Mouse (Mus musculus): ENCODE measurements around the gene Zfp936. TPM values are rescaled to one million over a fixed set of nuclear protein-coding genes. Genes with fewer than 3 reads are reported as not detected.
"Not testable (repeated sequence)": the region's sequence is repeated elsewhere in the genome, so short reads cannot be mapped to it uniquely, and the experiment has no call there.

The Zfp936 gene
- polyA plus RNA-seq, 1 experiment from 2014 or later, result not detected

DNA sequence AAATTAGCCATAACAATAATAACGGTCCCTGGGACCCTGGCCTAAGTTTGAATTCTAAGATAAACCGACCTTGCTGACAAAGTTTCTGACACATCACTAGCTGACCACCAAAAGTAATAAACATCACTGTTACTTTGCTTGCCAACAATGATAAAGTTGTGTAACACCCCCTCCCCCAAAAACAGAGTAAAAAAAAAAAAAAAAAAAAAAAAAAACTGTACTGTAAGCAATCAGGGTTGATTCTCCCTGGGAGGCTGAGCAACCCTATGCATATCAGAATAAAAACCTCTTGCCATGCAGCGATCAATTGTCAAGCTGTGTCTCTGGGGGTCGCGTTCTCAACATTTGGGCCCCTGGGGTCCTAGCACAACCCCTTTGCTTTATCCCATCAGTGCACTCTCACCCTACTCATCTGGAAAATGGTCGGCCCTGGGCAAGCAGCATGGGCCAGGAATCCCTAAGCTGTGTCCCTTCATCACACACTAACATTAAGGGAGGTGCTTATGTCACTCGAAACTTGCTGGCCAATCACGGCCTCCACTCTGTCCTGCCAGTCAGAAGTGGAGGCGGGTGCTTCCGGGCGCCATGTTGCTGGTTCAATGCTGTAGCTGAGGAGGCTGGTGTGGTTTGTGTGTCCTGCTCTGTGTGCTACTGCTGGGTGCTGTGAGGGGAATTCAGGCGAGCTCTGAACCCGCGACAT is 63.1 kb downstream of the Zfp936 start:
- no peaks in the 10 kb centered on the region for H3K36me3 ChIP-seq (replicated peaks; ENCODE audit: insufficient read depth, low read length)
- H3K4me3 ChIP-seq (ENCODE audit: low read depth, low read length), result no peak overlapping the region
- H3K9me3 ChIP-seq (ENCODE audit: low read length), result peaks cover 7% of the 10 kb centered on the region; the same call in 1 of the 2 replicates
- ATAC-seq (no peak), DNase-seq (no peak)
- H3K27me3 ChIP-seq (ENCODE audit: insufficient read depth, low read length), result no peaks in the 10 kb centered on the region
- H3K4me2 ChIP-seq (ENCODE audit: low read depth, low read length), result no peak overlapping the region
- H3K4me1 ChIP-seq (ENCODE audit: insufficient read depth), result no peaks in the 10 kb centered on the region
- H3K9ac ChIP-seq (replicated peaks), result no peak overlapping the region
- H3K27ac ChIP-seq (ENCODE audit: low read depth), result no peak overlapping the region
- TF ChIP-seq EP300 (IDR thresholded peaks at IDR 0.05; ENCODE audit: low read depth), result no peak
- no peak for TF ChIP-seq CTCF (IDR thresholded peaks at IDR 0.05; ENCODE audit: low read depth)
- 82% methylated on average over 14 of the region's 14 CpGs for WGBS (ENCODE audit: insufficient replicate concordance)

DNA sequence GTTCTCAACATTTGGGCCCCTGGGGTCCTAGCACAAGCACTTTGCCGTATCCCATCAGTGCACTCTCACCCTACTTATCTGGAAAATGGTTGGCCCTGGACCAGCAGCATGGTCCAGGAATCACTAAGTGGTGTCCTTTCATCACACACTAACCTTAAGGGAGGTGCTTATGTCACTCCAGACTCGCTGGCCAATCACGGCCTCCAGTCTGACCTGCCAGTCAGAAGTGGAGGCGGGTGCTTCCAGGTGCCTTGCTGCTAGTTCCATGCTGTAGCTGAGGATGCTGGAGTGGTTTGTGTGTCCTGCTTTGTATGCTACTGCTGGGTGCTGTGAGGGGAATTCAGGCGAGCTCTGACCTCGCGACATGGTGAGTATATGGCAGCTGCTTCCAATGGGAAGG is 99.8 kb downstream of the Zfp936 start:
- not testable (repeated sequence) for DNase-seq; H3K9ac ChIP-seq (replicated peaks); H3K4me1 ChIP-seq (ENCODE audit: insufficient read depth); H3K9me3 ChIP-seq (ENCODE audit: low read length); H3K4me2 ChIP-seq (ENCODE audit: low read depth, low read length); ATAC-seq; H3K27ac ChIP-seq (ENCODE audit: low read depth); H3K27me3 ChIP-seq (ENCODE audit: insufficient read depth, low read length); H3K4me3 ChIP-seq (ENCODE audit: low read depth, low read length); H3K36me3 ChIP-seq (replicated peaks; ENCODE audit: insufficient read depth, low read length)
- 62% methylated on average over 7 of the region's 7 CpGs for WGBS (ENCODE audit: insufficient replicate concordance)

Small RNA genes lying within 50 kb of the gene (microRNA-seq; reads per million reads assigned to microRNA genes)
- not detected for gene Gm22707

Other genes starting within 250 kb of the Zfp936 start
- not detected in 2 replicates for gene Gm2381, start 247.0 kb upstream of the Zfp936 start, polyA plus RNA-seq (2015; fragmentation: Nextera tagmentation; extraction: Ambion mirVana)
- gene Vmn2r63, start 180.4 kb upstream of the Zfp936 start, polyA plus RNA-seq (2015; fragmentation: Nextera tagmentation; extraction: Ambion mirVana), result not detected in 2 replicates
- not detected in 2 replicates for gene Gm9268, start 95.5 kb upstream of the Zfp936 start, polyA plus RNA-seq (2015; fragmentation: Nextera tagmentation; extraction: Ambion mirVana)
- 3.9 and 4.1 TPM in 2 replicates for gene Zfp715, start 199.1 kb downstream of the Zfp936 start, polyA plus RNA-seq (2015; fragmentation: Nextera tagmentation; extraction: Ambion mirVana)
- gene Siglecf, start 237.1 kb downstream of the Zfp936 start, polyA plus RNA-seq (2015; fragmentation: Nextera tagmentation; extraction: Ambion mirVana), result 0.71 and 0.96 TPM in 2 replicates